Mouse (Mus musculus) olfactory bulb, adult 2 months (tissue): ENCODE data around the gene Spats2l.

Experiments
- CTCF ChIP-seq: fragments of 200-500 bp; IDR thresholded peaks from 2 replicates; pipeline ENCODE4 v1.5.1; 2012; ENCODE audit warnings: low read depth, mild to moderate bottlenecking, low read length, moderate library complexity; ENCODE audit not compliant: insufficient read depth
- POLR2A ChIP-seq: fragments of 200-500 bp; IDR thresholded peaks from 2 replicates; pipeline ENCODE4 v1.6.1; 2012; ENCODE audit warnings: mild to moderate bottlenecking, low read depth, low read length, moderate library complexity; ENCODE audit not compliant: insufficient read depth

GRCm38 (mm10) chr1:57836686-57837317 lies 62.8 kb downstream of the Spats2l start:
- TF ChIP-seq CTCF (no peak), POLR2A (no peak)
